Mouse (Mus musculus) hindbrain, embryonic 15.5 days (tissue): ENCODE results near the gene Rnf157. TPM values are rescaled to one million over a fixed set of nuclear protein-coding genes. Genes with fewer than 3 reads are reported as not detected.

ENCODE experiments used
- ATAC-seq: fragments of 200-750 bp; cut with Nextera tagmentation; 2 replicates; pipeline ENCODE4 v1.8.0; 2017; ENCODE audit warnings: low read depth, moderate number of reproducible peaks, moderate TSS enrichment; ENCODE audit not compliant: low FRiP score
- H3K27ac ChIP-seq: fragments of 300-500 bp; sonication (generic); replicated peaks from 2 replicates; pipeline ENCODE4 v1.5.1; 2015; ENCODE audit warnings: mild to moderate bottlenecking, inconsistent platforms
- H3K27me3 ChIP-seq: fragments of 300-500 bp; sonication (generic); 2 replicates; pipeline ENCODE4 v1.6.1; 2015; ENCODE audit warnings: control low read depth, inconsistent platforms
- H3K36me3 ChIP-seq: fragments of 300-500 bp; sonication (generic); 2 replicates; pipeline ENCODE4 v1.6.1; 2015; ENCODE audit warnings: control low read depth, inconsistent platforms
- H3K4me1 ChIP-seq: fragments of 300-500 bp; sonication (generic); replicated peaks from 2 replicates; pipeline ENCODE4 v1.6.1; 2015; ENCODE audit warnings: control low read depth, inconsistent platforms
- H3K4me2 ChIP-seq: fragments of 300-500 bp; sonication (generic); 2 replicates; pipeline ENCODE4 v1.6.1; 2015; ENCODE audit warnings: moderate library complexity, mild to moderate bottlenecking, inconsistent platforms
- H3K4me3 ChIP-seq: fragments of 300-500 bp; sonication (generic); 2 replicates; pipeline ENCODE4 v1.5.1; 2015; ENCODE audit warnings: mild to moderate bottlenecking, inconsistent platforms
- H3K9ac ChIP-seq: fragments of 300-500 bp; sonication (generic); 2 replicates; pipeline ENCODE4 v1.6.1; 2015; ENCODE audit warnings: inconsistent platforms
- H3K9me3 ChIP-seq: fragments of 300-500 bp; sonication (generic); 2 replicates; pipeline ENCODE4 v1.6.1; 2016; ENCODE audit warnings: control low read depth, inconsistent platforms
- WGBS: fragments of 180-500 bp; shearing (Covaris S2); methylation state at CpG from one replicate; pipeline ENCODE4 v1.1.7; 2015; 5-methylcytosine and 5-hydroxymethylcytosine counted together
- polyA plus RNA-seq: library from polyadenylated mRNA; unstranded; fragments of >200 nt; fragmentation: Nextera tagmentation; extraction: Ambion mirVana; gene quantifications from 2 replicates; pipeline ENCODE4 v1.2.1, GENCODE M21; 2015

Gene Rnf157
- polyA plus RNA-seq, 1 experiment from 2014 or later: 78.1 TPM

DNA sequence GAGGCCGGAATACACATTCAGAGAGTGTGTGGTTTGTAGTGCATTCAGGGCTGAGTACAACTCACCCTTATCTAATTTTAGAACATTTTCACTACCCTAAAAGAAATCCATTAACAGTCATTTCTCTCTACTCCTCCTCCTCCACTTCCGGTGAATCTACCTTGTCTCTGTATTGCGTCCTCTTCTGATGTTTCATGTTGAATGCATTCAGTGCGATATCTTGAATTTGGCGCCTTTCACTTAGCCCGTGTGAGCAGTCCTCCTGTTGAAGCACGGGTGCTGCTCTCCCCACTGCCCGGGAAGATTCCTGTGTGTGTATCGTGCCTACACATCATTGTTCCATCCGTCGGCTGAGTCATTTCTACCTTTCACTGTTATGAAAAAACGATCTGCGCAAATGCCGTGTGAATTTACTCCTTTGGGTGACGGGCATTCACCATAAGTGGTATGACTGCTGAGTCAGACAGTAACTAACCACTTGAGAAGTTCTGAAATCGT, 6.6 kb downstream of the Rnf157 start:
- H3K27me3 ChIP-seq: no peaks in the 10 kb centered on the region
- no peaks in the 10 kb centered on the region for H3K9me3 ChIP-seq
- H3K4me3 ChIP-seq: no peak overlapping the region
- H3K9ac ChIP-seq: no peak overlapping the region
- ATAC-seq: no peak
- WGBS: 94% methylated on average over 16 of the region's 16 CpGs
- no peak overlapping the region for H3K27ac ChIP-seq
- H3K4me1 ChIP-seq: peaks cover 9% of the 10 kb centered on the region
- no peak overlapping the region for H3K4me2 ChIP-seq
- peaks cover 13% of the 10 kb centered on the region; the same call in 1 of the 2 replicates for H3K36me3 ChIP-seq

DNA sequence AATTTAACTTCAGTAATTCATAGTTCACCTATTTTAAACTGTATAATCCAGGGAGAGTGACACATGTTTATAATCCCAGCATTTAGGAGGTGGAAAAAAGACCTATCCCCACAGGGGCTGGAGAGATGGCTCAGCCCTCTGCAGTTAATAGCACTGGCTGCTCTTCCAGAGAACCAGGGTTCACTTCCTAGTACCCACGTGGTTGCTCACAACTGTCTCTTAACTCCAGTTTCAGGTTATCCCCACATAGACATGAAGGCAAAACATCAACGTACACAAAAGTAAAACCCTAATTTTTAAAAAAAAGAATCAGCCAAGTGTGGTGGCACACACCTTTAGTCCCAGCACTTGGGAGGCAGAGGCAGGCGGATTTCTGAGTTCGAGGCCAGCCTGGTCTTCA, 7.2 kb downstream of the Rnf157 start:
- Histone ChIP-seq H3K9me3 (no peaks in the 10 kb centered on the region), H3K4me2 (no peak overlapping the region), H3K27me3 (no peaks in the 10 kb centered on the region), H3K27ac (no peak overlapping the region), H3K4me3 (no peak overlapping the region), H3K9ac (no peak overlapping the region), H3K4me1 (peaks cover 2% of the 10 kb centered on the region), H3K36me3 (peaks cover 13% of the 10 kb centered on the region; the same call in 1 of the 2 replicates)
- WGBS: 89% methylated on average over 4 of the region's 4 CpGs
- ATAC-seq: no peak

DNA sequence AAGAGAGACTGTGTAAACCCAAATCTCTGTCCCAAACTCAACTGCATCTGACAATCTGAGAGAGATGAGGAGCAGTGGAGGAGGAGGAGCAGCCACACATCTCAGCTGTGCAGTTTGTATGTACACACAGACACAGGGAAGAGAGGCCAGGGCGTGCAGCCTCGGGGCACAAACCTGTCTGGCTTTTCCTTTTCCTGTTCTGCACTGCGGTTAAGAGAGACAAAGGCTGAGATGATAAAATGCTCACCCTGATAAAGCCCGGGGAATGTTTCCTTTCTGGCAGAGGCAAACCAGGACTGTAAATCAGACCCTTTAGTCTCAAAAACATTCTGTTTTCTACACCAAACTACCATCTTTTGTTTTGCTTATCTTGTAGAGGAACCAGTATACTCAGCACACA, 12.3 kb downstream of the Rnf157 start:
- Histone ChIP-seq H3K9me3 (no peaks in the 10 kb centered on the region), H3K27ac (peak overlapping the region; percentile 28; the same call in 1 of the 2 replicates), H3K4me2 (no peak overlapping the region), H3K36me3 (peaks cover 13% of the 10 kb centered on the region; the same call in 1 of the 2 replicates), H3K9ac (no peak overlapping the region), H3K4me1 (0 out of 2 replicates have a peak, but pooled peaks cover 4% of the 10 kb centered on the region), H3K4me3 (no peak overlapping the region), H3K27me3 (no peaks in the 10 kb centered on the region)
- 68% methylated on average over 4 of the region's 4 CpGs for WGBS
- ATAC-seq: no peak

DNA sequence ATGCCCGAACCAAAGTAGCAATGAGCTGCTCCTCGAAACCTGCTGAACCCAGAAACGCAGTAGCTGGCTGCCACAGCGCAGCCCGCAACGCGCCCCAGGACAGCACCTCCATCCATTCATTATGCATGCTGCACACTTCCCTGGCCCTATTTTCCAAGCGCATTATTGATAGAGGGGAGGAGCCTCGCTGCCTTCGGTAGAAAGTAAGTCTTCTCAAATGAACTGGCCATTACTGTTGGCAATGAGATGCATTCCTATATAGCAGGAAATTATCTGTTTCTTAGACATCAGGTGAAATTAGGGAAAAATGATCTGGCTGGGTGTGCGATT, 14.5 kb downstream of the Rnf157 start:
- ATAC-seq: no peak
- Histone ChIP-seq H3K4me2 (no peak overlapping the region), H3K4me3 (no peak overlapping the region), H3K27me3 (no peaks in the 10 kb centered on the region), H3K9ac (no peak overlapping the region), H3K36me3 (peaks cover 9% of the 10 kb centered on the region; the same call in 1 of the 2 replicates), H3K27ac (no peak overlapping the region), H3K9me3 (no peaks in the 10 kb centered on the region), H3K4me1 (0 out of 2 replicates have a peak, but pooled peaks cover 4% of the 10 kb centered on the region)
- WGBS: 67% methylated on average over 11 of the region's 11 CpGs

DNA sequence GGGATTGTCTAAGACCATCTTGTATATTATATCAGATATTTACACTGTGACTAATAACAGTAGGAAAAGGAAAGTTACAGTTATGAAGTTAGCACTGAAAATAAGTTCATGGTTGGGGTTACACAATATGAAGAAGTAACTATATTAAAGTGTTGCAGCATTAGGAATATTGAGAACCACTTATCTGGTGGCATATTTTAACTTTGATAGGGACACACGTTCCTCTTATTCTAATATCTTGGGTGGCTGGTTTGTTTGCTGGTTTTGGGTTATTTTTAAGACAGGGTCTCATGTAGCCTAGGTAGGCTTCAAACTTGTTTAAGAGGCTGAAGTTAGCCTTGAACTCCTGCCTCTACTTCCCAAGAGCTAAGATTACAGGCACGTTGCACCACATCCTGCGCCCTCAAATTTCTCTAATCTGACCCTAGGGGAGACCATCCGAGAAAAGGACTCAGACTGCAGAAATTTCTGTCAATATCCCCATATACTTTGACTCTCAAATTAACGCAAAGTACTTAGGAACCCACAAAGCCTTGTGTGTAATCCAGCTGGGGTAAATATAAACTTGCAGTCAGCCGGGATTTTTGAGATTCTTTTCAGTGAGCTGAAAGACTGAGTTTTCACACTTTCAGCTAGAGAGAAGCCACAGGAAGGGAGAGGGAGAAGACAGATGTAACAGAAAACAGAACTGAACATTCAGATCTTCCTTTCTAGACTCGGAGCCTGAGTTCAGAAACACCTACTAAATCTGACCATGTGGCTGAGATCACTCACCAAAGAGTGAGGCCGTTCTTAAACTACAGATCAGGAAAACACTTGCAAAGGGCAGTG, 15.1 kb downstream of the Rnf157 start:
- no peak overlapping the region for H3K9ac ChIP-seq
- 0 out of 2 replicates have a peak, but pooled peaks cover 4% of the 10 kb centered on the region for H3K4me1 ChIP-seq
- no peak for ATAC-seq
- no peaks in the 10 kb centered on the region for H3K27me3 ChIP-seq
- no peak overlapping the region for H3K27ac ChIP-seq
- H3K4me3 ChIP-seq: no peak overlapping the region
- 0 out of 2 replicates have a peak, but pooled peaks cover 7% of the 10 kb centered on the region for H3K36me3 ChIP-seq
- WGBS: 83% methylated on average over 8 of the region's 8 CpGs
- no peak overlapping the region for H3K4me2 ChIP-seq
- H3K9me3 ChIP-seq: no peaks in the 10 kb centered on the region

DNA sequence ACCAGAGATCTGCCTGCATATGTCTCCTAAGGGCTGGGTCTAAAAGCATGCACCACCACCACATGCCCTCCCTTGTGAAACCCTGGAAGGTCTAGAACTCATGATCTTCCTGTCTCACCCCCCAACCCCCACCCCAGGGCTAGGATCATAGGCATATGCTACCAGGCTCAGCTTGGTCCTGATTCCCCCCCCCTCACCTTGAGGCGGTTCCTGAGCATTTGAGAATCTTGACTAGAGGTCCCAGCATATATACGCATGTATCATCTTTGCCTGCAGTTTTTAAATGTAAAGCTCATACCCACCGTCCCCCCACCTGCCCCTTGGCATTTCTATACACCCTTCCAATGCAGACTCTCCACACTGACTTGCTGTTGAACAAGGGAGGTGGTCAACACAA, 15.9 kb downstream of the Rnf157 start:
- H3K4me1 ChIP-seq: 0 out of 2 replicates have a peak, but pooled peaks cover 4% of the 10 kb centered on the region
- 0 out of 2 replicates have a peak, but pooled peaks cover 7% of the 10 kb centered on the region for H3K36me3 ChIP-seq
- H3K9me3 ChIP-seq: no peaks in the 10 kb centered on the region
- ATAC-seq: no peak
- H3K4me2 ChIP-seq: no peak overlapping the region
- no peak overlapping the region for H3K27ac ChIP-seq
- 96% methylated on average over 3 of the region's 3 CpGs for WGBS
- H3K9ac ChIP-seq: no peak overlapping the region
- no peak overlapping the region for H3K4me3 ChIP-seq
- H3K27me3 ChIP-seq: no peaks in the 10 kb centered on the region

DNA sequence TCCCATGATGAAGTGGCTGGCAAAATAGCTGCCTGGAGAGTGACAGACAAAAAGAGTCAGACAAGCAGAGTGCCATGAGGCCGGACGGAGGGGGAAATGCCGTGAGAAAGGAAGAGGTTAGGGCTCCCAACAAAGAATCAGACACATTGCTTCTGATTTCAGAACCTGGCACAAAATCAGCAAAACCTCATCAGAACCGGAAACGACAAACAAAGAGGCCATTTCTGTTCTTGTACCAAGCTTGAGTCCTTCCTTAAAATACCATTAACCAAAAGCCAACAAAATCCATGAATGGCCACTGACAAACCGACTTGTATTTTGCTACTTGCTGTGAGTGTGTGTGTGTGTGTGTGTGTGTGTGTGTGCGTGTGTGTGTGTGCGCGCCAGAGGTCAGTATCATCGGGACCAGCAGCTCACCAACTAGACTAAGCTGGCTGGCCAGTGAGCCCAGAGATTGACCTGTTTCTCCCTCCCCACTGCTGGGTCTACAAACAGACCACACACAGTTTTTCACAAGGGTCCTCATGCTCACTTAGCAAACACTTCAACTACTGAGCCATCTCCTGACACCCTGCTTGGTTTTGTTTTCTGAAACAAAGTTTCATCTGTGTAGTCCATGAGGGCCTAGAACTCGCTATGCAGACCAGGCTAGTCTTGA, 16.4 kb downstream of the Rnf157 start:
- Histone ChIP-seq H3K36me3 (0 out of 2 replicates have a peak, but pooled peaks cover 7% of the 10 kb centered on the region), H3K27ac (no peak overlapping the region), H3K4me2 (no peak overlapping the region), H3K27me3 (no peaks in the 10 kb centered on the region), H3K4me3 (no peak overlapping the region), H3K9ac (no peak overlapping the region), H3K4me1 (0 out of 2 replicates have a peak, but pooled peaks cover 4% of the 10 kb centered on the region), H3K9me3 (no peaks in the 10 kb centered on the region)
- 89% methylated on average over 11 of the region's 11 CpGs for WGBS
- no peak for ATAC-seq

DNA sequence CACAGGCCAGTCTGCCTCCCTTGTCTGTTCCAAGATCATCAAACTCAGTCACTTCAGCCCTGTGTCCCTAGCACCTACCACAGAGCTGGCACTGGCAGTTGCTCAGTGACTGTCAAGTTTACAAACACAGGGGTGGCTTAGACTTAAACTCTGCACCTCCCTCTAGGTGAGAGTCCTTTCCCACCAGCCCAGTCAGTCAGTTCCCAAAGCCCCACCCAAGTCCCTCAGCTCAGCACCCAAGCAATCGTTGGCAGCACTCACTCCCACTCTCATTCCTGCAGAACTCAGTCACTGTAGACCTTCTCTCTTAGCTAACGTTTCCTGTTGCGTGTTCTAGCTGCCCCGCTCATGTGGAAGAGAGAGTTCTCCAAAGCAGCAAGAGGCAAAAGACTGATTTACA, 18.1 kb downstream of the Rnf157 start:
- Histone ChIP-seq H3K4me3 (no peak overlapping the region), H3K27ac (no peak overlapping the region), H3K4me2 (no peak overlapping the region), H3K27me3 (no peaks in the 10 kb centered on the region), H3K36me3 (0 out of 2 replicates have a peak, but pooled peaks cover 7% of the 10 kb centered on the region), H3K9me3 (no peaks in the 10 kb centered on the region), H3K9ac (no peak overlapping the region), H3K4me1 (0 out of 2 replicates have a peak, but pooled peaks cover 4% of the 10 kb centered on the region)
- ATAC-seq: no peak
- 98% methylated on average over 4 of the region's 4 CpGs for WGBS

DNA sequence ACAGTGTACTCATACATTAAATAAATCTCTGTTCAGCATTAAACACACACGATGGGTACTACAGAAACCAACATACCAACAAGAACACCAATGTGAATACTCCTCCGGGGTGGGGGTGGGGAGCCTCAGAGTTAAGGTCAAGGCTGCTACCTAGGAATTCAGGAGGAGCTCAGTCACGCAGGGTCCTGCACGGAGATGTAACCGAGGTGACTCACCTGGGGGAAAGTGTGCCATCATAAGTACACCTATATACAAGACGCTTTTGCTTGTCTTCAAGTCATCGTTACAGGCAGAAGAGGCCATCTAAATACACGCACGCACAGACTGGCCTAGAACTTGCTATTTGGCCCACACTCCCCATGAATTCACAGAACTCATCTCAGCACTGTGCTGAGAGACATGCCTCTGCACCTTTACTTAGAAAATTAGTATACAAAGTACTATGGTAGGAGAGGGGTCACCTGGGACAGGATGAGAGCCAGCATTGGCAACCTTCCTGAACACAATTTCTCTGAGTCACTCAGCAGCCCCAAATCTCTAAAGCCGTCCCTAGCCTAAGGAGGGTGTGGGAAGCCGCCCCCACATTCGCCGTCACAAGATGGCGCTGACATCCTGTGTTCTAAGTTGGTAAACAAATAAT, 23.9 kb downstream of the Rnf157 start:
- Histone ChIP-seq H3K9me3 (no peaks in the 10 kb centered on the region), H3K27ac (no peak overlapping the region), H3K4me2 (0 out of 2 replicates have a peak overlapping the region, but pooled peaks have one; percentile 19), H3K9ac (no peak overlapping the region), H3K27me3 (no peaks in the 10 kb centered on the region), H3K4me1 (peaks cover 22% of the 10 kb centered on the region), H3K4me3 (no peak overlapping the region), H3K36me3 (no peaks in the 10 kb centered on the region)
- peak; percentile 68; the same call in 1 of the 2 replicates for ATAC-seq
- 66% methylated on average over 14 of the region's 14 CpGs for WGBS

DNA sequence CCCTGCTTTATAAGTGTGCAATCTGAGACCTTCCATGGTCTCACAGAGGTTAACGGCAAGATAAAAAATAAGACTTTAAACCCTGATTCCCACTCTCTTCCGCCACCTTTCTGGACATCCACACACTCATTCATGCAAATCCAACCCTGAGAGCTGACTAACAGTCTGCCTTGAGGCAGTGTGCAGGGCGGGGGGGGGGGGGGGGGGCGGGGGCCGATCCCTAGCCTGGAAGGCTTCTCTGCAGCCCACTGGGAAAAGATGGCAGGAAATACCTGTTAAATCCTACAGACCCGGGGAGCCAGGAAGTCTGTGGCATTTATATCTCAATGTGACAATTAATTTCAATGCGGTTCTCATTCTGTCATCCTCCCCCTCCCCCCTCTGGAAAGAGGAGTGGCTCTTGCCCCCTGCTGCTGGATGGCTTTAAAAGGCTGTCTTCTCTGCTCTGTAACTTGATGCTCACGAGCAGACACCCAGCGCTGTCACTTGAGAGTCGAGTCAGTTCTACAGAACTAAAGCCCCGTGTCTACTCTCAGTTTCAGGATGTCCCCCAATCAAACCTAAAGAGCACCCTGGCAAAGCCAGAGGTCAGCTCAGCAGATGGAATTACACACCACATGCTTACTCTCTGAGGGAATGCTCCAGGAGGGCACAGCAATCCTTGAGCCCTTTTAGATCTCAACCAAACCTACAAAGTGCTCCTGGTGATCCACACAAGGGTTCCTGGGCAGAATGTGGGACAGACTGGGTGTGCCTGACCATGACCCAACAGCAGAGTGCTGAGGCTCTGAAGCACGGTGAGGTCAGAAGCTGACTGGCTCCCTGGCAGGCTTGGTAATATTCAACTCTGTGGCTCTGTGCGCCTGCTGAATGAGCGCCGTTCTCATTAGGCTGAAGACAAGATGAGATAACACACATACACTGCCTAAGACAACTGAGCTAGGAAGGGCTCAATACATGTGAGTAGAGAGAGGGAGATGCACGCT, 25.5 kb downstream of the Rnf157 start:
- Histone ChIP-seq H3K9me3 (no peaks in the 10 kb centered on the region), H3K4me3 (no peak overlapping the region), H3K27ac (no peak overlapping the region), H3K36me3 (no peaks in the 10 kb centered on the region), H3K4me2 (no peak overlapping the region), H3K4me1 (peaks cover 22% of the 10 kb centered on the region), H3K27me3 (no peaks in the 10 kb centered on the region), H3K9ac (no peak overlapping the region)
- WGBS: 18% methylated on average over 15 of the region's 16 CpGs
- no peak for ATAC-seq

DNA sequence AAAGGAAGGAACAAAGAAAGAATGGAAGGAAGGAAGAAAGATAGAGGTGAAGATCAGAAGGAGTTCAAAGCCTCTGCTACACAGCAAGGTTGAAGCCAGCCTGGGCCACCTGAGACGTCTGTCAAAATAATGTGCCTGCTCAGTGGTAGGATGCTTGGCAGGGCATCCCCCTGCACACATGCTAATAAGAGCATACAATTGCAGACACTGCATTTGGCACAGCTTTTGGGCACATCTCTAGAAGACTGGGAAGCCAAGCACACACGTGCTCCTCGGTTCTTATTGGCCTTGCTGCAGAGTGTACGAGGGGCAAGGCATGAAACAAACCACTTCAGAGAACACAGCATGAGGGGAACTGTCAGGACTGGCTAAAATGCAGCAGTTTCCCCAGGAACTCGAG, 26.8 kb downstream of the Rnf157 start:
- Histone ChIP-seq H3K36me3 (no peaks in the 10 kb centered on the region), H3K4me2 (no peak overlapping the region), H3K4me1 (peaks cover 22% of the 10 kb centered on the region), H3K9ac (no peak overlapping the region), H3K27me3 (no peaks in the 10 kb centered on the region), H3K4me3 (no peak overlapping the region), H3K9me3 (no peaks in the 10 kb centered on the region), H3K27ac (no peak overlapping the region)
- 43% methylated on average over 5 of the region's 5 CpGs for WGBS
- ATAC-seq: no peak
